Mouse (Mus musculus) hindbrain, embryonic 11.5 days (tissue): Measurements from ENCODE around the gene Acvr1b. TPM values are rescaled to one million over a fixed set of nuclear protein-coding genes. Genes with fewer than 3 reads are reported as not detected.

Experiments used
- ATAC-seq: fragments of 200-750 bp; cut with Nextera tagmentation; 2 replicates; pipeline ENCODE4 v1.8.0; 2017; ENCODE audit warnings: mild to moderate bottlenecking, moderate TSS enrichment, moderate library complexity; ENCODE audit not compliant: low FRiP score
- DNase-seq: peaks from one replicate; pipeline ENCODE4 v3.0.0-alpha.2; 2015; ENCODE audit warnings: low spot score
- H3K27ac ChIP-seq: fragments of 300-500 bp; sonication (generic); 2 replicates; pipeline ENCODE4 v1.5.1; 2014; ENCODE audit warnings: mild to moderate bottlenecking, low read depth, low read length
- H3K27me3 ChIP-seq: fragments of 300-500 bp; sonication (generic); 2 replicates; pipeline ENCODE4 v1.6.1; 2014; ENCODE audit warnings: mild to moderate bottlenecking, low read length, moderate library complexity, mixed read lengths; ENCODE audit not compliant: control insufficient read depth, insufficient read depth
- H3K36me3 ChIP-seq: fragments of 300-500 bp; sonication (generic); 2 replicates; pipeline ENCODE4 v1.6.1; 2014; ENCODE audit warnings: mild to moderate bottlenecking, low read length, moderate library complexity, mixed read lengths; ENCODE audit not compliant: control insufficient read depth, insufficient read depth
- H3K4me1 ChIP-seq: fragments of 300-500 bp; sonication (generic); replicated peaks from 2 replicates; pipeline ENCODE4 v1.6.1; 2014; ENCODE audit warnings: low read length, mixed read lengths; ENCODE audit not compliant: control insufficient read depth, insufficient read depth
- H3K4me2 ChIP-seq: fragments of 300-500 bp; sonication (generic); replicated peaks from 2 replicates; pipeline ENCODE4 v1.6.1; 2014; ENCODE audit warnings: mild to moderate bottlenecking, low read depth, low read length
- H3K4me3 ChIP-seq: fragments of 300-500 bp; sonication (generic); 2 replicates; pipeline ENCODE4 v1.5.1; 2014; ENCODE audit warnings: low read depth, low read length
- H3K9ac ChIP-seq: fragments of 300-500 bp; sonication (generic); 2 replicates; pipeline ENCODE4 v1.6.1; 2014; ENCODE audit warnings: low read depth, low read length
- H3K9me3 ChIP-seq: fragments of 300-500 bp; sonication (generic); 2 replicates; pipeline ENCODE4 v1.6.1; 2016; ENCODE audit warnings: low read length; ENCODE audit not compliant: control insufficient read depth
- WGBS: fragments of 180-500 bp; shearing (Covaris S2); extraction: QIAGEN DNeasy Blood & Tissue Kit; methylation state at CpG from one replicate; pipeline ENCODE4 v1.1.7; 2014; 5-methylcytosine and 5-hydroxymethylcytosine counted together
- polyA plus RNA-seq: library from polyadenylated mRNA; unstranded; fragments of >200 nt; fragmentation: Nextera tagmentation; extraction: Ambion mirVana; gene quantifications from 2 replicates; pipeline ENCODE4 v1.2.1, GENCODE M21; 2014

Gene Acvr1b
- polyA plus RNA-seq, 1 experiment from 2014 or later, result 16.2 TPM

DNA sequence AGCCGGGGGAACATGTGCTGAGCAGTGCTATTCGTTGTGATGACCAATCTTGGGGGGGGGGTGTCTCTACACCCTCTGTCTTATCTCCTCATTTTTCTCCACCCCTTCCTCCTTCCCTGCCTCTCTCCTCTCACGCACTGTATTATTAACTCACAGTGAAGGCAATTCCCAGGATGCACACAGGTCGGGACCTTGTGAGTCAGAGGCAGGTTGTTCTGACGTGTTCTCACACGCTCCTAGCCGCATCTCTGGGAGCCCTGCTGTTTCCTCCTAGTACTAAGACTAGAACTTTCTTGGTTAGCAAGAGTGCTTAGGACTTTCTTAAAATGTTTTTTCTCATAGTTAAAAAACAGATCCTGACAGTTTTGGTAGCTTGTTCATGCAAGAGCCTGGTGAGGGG is 30.9 kb downstream of the Acvr1b start:
- no peaks in the 10 kb centered on the region for H3K27me3 ChIP-seq
- H3K9ac ChIP-seq, result no peak overlapping the region
- DNase-seq (no peak), ATAC-seq (no peak)
- no peak overlapping the region for H3K27ac ChIP-seq
- H3K4me3 ChIP-seq, result no peak overlapping the region
- no peak overlapping the region for H3K4me2 ChIP-seq
- no peaks in the 10 kb centered on the region for H3K4me1 ChIP-seq
- H3K36me3 ChIP-seq, result peaks cover 7% of the 10 kb centered on the region
- 90% methylated on average over 7 of the region's 7 CpGs for WGBS
- no peaks in the 10 kb centered on the region for H3K9me3 ChIP-seq

- Histone ChIP-seq H3K4me1 (no peaks in the 10 kb centered on the region), H3K4me3 (no peak overlapping the region), H3K9me3 (no peaks in the 10 kb centered on the region), H3K4me2 (no peak overlapping the region), H3K27me3 (no peaks in the 10 kb centered on the region), H3K27ac (no peak overlapping the region), H3K36me3 (no peaks in the 10 kb centered on the region), H3K9ac (no peak overlapping the region)
- DNase-seq (peak; percentile 82), ATAC-seq (no peak)
- WGBS, result 69% methylated on average over 6 of the region's 6 CpGs
These were observed 36.4 kb downstream of the Acvr1b start for GRCm38 (mm10) chr15:101210228-101210627.

DNA sequence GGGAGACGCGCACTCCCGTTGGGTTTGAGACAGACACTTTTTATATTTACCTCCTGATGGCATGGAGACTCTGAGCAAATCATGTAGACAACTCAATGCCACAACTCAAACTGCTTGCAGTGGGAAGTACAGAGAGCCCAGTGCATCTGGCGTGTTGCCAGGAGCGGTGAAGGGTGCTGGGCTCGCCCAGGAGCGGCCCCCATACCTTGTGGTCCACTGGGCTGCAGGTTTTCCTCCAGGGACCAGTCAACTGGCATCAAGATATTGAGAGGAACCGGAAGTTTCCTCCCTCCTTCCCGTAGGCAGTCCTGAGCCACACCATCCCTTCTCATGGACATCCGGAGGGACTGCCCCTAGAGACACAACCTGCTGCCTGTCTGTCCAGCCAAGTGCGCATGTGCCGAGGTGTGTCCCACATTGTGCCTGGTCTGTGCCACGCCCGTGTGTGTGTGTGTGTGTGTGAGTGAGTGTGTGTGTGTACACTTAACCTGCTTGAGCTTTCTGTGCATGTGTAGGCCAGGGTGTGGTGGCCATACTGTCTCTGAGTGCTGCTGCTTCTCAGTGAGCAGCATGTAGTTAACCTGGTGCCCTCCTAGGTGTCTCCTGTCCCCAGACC is 37.2 kb downstream of the Acvr1b start:
- H3K4me2 ChIP-seq, result no peak overlapping the region
- WGBS, result 95% methylated on average over 14 of the region's 14 CpGs
- H3K36me3 ChIP-seq, result no peaks in the 10 kb centered on the region
- H3K9me3 ChIP-seq, result no peaks in the 10 kb centered on the region
- ATAC-seq, result no peak
- no peak overlapping the region for H3K4me3 ChIP-seq
- H3K27me3 ChIP-seq, result no peaks in the 10 kb centered on the region
- no peak for DNase-seq
- H3K27ac ChIP-seq, result no peak overlapping the region
- H3K4me1 ChIP-seq, result no peaks in the 10 kb centered on the region
- H3K9ac ChIP-seq, result no peak overlapping the region

DNA sequence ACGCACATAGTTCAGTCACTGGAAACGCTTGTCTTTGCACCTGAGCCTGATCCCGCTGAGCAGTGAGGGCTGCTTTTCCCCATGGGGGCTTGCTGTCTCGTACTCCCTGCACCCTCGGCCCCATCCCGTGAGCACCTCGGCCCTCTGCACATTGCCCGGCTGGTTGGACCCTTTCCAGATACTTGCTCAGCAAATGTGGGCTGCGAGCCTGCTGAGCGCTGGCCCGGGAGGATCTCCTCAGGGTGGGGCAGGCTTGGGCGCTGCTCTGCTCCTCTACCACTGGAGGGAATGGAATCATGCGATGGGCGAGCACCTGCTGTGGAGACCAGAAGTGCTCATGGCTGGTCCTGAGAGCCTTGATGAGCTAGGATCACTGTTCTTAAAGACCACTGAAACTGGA is 38.6 kb downstream of the Acvr1b start:
- H3K4me3 ChIP-seq, result no peak overlapping the region
- H3K4me2 ChIP-seq, result no peak overlapping the region
- ATAC-seq (no peak), DNase-seq (no peak)
- no peaks in the 10 kb centered on the region for H3K4me1 ChIP-seq
- no peaks in the 10 kb centered on the region for H3K9me3 ChIP-seq
- H3K27me3 ChIP-seq, result no peaks in the 10 kb centered on the region
- no peak overlapping the region for H3K27ac ChIP-seq
- WGBS, result 88% methylated on average over 14 of the region's 14 CpGs
- H3K9ac ChIP-seq, result no peak overlapping the region
- H3K36me3 ChIP-seq, result no peaks in the 10 kb centered on the region

DNA sequence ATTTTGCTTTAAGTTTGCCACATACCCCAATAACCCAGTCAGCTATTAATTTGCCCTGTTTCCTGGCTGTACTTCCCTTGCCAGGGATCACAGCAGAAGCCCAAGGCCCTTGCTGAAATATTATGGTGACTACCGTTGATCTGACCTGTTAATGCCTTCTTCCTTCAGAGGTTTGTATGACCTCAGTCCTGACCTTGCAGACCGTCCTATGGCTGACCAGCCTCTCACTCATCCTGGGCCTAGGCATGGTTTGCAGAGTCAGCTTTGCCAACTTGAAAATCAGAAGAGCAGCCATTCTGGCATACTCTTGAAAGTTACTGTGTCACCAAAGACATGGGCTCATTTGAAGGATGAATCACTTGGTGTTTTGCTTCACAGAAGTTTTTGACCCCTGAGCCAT is 41.3 kb downstream of the Acvr1b start:
- 73% methylated on average over 2 of the region's 2 CpGs for WGBS
- Histone ChIP-seq H3K4me2 (no peak overlapping the region), H3K9me3 (no peaks in the 10 kb centered on the region), H3K27ac (no peak overlapping the region), H3K27me3 (no peaks in the 10 kb centered on the region), H3K9ac (no peak overlapping the region), H3K36me3 (no peaks in the 10 kb centered on the region), H3K4me1 (no peaks in the 10 kb centered on the region), H3K4me3 (no peak overlapping the region)
- ATAC-seq (no peak), DNase-seq (no peak)

GRCm38 (mm10) chr15:101216036-101216435 is 42.2 kb downstream of the Acvr1b start:
- H3K36me3 ChIP-seq, result no peaks in the 10 kb centered on the region
- H3K4me3 ChIP-seq, result no peak overlapping the region
- no peaks in the 10 kb centered on the region for H3K27me3 ChIP-seq
- no peak overlapping the region for H3K4me2 ChIP-seq
- DNase-seq, result no peak
- no peak for ATAC-seq
- H3K4me1 ChIP-seq, result peaks cover 3% of the 10 kb centered on the region; the same call in 1 of the 2 replicates
- H3K9ac ChIP-seq, result no peak overlapping the region
- H3K27ac ChIP-seq, result no peak overlapping the region
- WGBS, result 79% methylated on average over 4 of the region's 4 CpGs
- H3K9me3 ChIP-seq, result no peaks in the 10 kb centered on the region

DNA sequence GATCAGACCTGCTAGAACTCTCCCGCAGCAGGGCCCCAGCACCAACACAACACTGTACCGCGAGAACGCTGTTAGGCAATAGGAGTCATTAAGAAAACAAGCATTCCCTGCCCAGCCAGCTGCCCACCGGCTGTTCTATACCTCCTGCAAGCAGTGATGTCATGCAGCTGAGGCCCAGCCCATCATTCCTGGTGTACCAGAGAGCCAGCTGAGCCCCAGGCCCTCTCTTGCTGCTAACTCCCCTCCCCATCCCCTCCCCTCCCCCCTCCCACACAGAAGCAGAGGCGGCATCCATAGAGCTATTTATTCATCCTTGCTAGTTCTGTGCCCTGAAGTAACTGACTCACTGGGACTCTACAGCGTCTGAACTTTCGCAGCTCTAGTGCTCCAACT is 47.0 kb downstream of the Acvr1b start:
- 7% methylated on average over 8 of the region's 8 CpGs for WGBS
- H3K36me3 ChIP-seq, result no peaks in the 10 kb centered on the region
- ATAC-seq, result peak; percentile 76
- H3K27me3 ChIP-seq, result peaks cover 3% of the 10 kb centered on the region; the same call in 1 of the 2 replicates
- H3K4me2 ChIP-seq, result no peak overlapping the region
- H3K27ac ChIP-seq, result peak overlapping the region; percentile 75
- H3K9ac ChIP-seq, result no peak overlapping the region
- peaks cover 15% of the 10 kb centered on the region for H3K4me1 ChIP-seq
- no peaks in the 10 kb centered on the region for H3K9me3 ChIP-seq
- peak; percentile 76 for DNase-seq
- H3K4me3 ChIP-seq, result no peak overlapping the region

DNA sequence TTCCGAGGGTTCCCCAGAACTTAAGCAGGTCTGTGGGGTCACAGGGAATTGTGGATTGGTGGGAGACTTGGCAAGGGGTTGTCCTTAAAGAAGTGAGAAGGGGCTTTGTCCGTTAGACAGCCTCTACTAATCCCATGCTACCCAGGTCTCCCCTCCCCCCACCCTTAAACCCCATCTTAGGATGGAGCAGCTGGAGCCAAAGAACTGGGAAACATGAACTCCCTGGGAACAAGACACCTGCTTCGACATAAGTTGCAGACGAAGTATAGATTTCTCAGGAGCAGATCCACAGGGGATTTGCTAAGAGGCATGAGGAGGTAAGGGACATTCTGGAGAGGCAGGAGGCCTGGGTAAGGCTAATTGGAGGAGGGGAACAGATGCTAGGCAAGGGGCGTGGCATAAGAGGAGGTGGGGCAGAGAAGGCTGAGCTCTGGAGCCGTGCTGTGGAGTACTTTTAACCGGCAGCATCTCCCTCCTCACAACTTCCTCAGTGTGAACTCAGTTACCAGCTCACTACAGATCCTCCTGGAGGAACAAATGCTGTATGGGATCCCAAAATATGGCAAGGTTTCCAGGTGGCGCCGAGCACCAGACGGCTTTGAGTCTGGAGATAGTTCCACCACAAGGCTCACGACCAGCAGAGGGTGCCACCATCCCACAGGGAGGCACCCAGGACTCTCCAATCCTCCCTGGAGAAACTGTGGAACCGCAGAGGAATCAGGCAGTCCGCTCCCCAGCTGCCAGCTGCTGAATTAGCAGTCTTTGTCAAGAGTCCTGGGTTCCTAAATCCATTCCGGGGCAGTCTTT is 47.6 kb downstream of the Acvr1b start:
- peak overlapping the region; percentile 30 for H3K4me2 ChIP-seq
- no peaks in the 10 kb centered on the region for H3K9me3 ChIP-seq
- no peaks in the 10 kb centered on the region for H3K36me3 ChIP-seq
- ATAC-seq (peak; percentile 78), DNase-seq (peak; percentile 78)
- H3K27me3 ChIP-seq, result peaks cover 3% of the 10 kb centered on the region; the same call in 1 of the 2 replicates
- WGBS, result 1% methylated on average over 14 of the region's 14 CpGs
- H3K4me1 ChIP-seq, result peaks cover 15% of the 10 kb centered on the region
- H3K4me3 ChIP-seq, result peak overlapping the region; percentile 15; the same call in 1 of the 2 replicates
- H3K27ac ChIP-seq, result peak overlapping the region; percentile 75
- no peak overlapping the region for H3K9ac ChIP-seq
